Mouse (Mus musculus): ENCODE data around the gene Mlip. TPM values are rescaled to one million over a fixed set of nuclear protein-coding genes. Genes with fewer than 3 reads are reported as not detected.

Mlip gene
- total RNA-seq (2023) = not detected

DNA sequence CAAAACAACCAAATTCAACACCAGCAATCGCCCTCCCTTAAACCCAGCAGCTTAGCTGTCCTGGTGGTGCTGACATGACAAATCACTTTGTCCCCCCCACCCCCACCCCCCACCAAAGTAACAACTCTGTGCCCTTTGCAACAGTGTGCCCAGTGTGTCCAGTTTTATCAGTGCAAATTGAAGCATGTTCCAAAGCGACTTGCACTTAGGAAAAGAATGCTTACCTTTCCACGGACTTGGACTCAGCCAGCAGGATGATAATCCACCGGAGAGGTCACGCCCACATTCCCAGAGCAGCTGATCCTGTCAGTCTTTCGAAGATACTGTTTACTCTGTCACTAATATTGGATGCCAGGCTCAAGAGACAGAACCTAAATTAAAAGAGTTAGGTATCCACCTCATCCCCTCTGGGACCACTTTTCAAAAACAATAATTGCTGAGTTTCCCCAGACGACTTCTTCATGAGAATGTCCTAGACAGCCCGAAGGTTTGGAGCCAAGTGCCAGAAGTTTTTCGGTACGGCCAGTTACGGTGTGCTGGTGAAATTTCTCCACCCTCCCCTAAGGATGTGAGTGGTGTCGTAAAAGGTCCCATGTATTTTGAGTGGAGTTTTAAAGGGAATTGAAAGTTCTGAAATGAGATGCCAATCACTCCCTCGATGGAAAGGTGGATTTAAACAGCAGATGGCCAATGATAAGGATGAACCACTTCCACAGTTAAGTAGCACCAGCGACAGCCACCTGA lies at the start of gene Mlip:
Gene Mlip, minus strand, starts transcription at position 538 of the 744 bp plus-strand sequence.

Other genes starting within 250 kb of the Mlip start
- gene Lrrc1, start 191.9 kb upstream of the Mlip start, total RNA-seq (2023) = 1 to 10 TPM; 1.0 to 4.2 TPM

Measured in monocyte, adult 59 days (primary cell).